Mouse (Mus musculus): Measurements from ENCODE around the gene Zc3h18.

Zc3h18 gene

GRCm38 (mm10) chr8:122393717-122394116, 17.3 kb downstream of the Zc3h18 start:
- DNase-seq (ENCODE audit: low spot score in 2 of 2): no peak

- DNase-seq (ENCODE audit: low spot score in 2 of 2): no peak
These were observed 18.9 kb downstream of the Zc3h18 start for GRCm38 (mm10) chr8:122395291-122395690.

GRCm38 (mm10) chr8:122398186-122398585, 21.8 kb downstream of the Zc3h18 start:
- DNase-seq (ENCODE audit: low spot score in 2 of 2): no peak

GRCm38 (mm10) chr8:122405146-122405805, 28.9 kb downstream of the Zc3h18 start:
- no peak for DNase-seq (ENCODE audit: low spot score in 2 of 2)

GRCm38 (mm10) chr8:122407678-122408077, 31.3 kb downstream of the Zc3h18 start:
- DNase-seq (ENCODE audit: low spot score in 2 of 2): no peak

- DNase-seq (ENCODE audit: low spot score in 2 of 2): no peak
These were observed 37.9 kb downstream of the Zc3h18 start for GRCm38 (mm10) chr8:122414311-122414710.

- DNase-seq (ENCODE audit: low spot score in 2 of 2): no peak
These were observed 39.1 kb downstream of the Zc3h18 start for GRCm38 (mm10) chr8:122415554-122415953.

- peak in 1 of 2 experiments; percentile 50 for DNase-seq (ENCODE audit: low spot score in 2 of 2)
These were observed 43.6 kb downstream of the Zc3h18 start for GRCm38 (mm10) chr8:122419881-122420555.

- DNase-seq (ENCODE audit: low spot score in 2 of 2): no peak
These were observed 45.1 kb downstream of the Zc3h18 start, which contains the start of gene Il17c for GRCm38 (mm10) chr8:122421376-122422070. Il17c (plus strand) TSS chr8:122422020.

GRCm38 (mm10) chr8:122423217-122423616, 46.8 kb downstream of the Zc3h18 start:
- DNase-seq (ENCODE audit: low spot score in 2 of 2): no peak

GRCm38 (mm10) chr8:122423659-122424058, 47.2 kb downstream of the Zc3h18 start:
- DNase-seq (ENCODE audit: low spot score in 2 of 2): no peak

GRCm38 (mm10) chr8:122426145-122426544, 49.7 kb downstream of the Zc3h18 start:
- DNase-seq (ENCODE audit: low spot score in 2 of 2): no peak

- no peak for DNase-seq (ENCODE audit: low spot score in 2 of 2)
These were observed 51.2 kb downstream of the Zc3h18 start for GRCm38 (mm10) chr8:122427607-122428006.

- no peak for DNase-seq (ENCODE audit: low spot score in 2 of 2)
These were observed 51.8 kb downstream of the Zc3h18 start for GRCm38 (mm10) chr8:122428163-122428562.

GRCm38 (mm10) chr8:122430058-122430636, 53.7 kb downstream of the Zc3h18 start:
- DNase-seq (ENCODE audit: low spot score in 2 of 2): no peak

GRCm38 (mm10) chr8:122430646-122431045, 54.2 kb downstream of the Zc3h18 start:
- no peak for DNase-seq (ENCODE audit: low spot score in 2 of 2)

- DNase-seq (ENCODE audit: low spot score in 2 of 2): no peak
These were observed 55.5 kb downstream of the Zc3h18 start for GRCm38 (mm10) chr8:122431694-122432442.

GRCm38 (mm10) chr8:122432443-122433268, 56.2 kb downstream of the Zc3h18 start, which contains the start of gene Cyba:
Cyba (minus strand) TSS chr8:122432930.
- DNase-seq (ENCODE audit: low spot score in 2 of 2): no peak

- DNase-seq (ENCODE audit: low spot score in 2 of 2): no peak
These were observed 57.0 kb downstream of the Zc3h18 start for GRCm38 (mm10) chr8:122433269-122433905.

- DNase-seq (ENCODE audit: low spot score in 2 of 2): no peak
These were observed 59.0 kb downstream of the Zc3h18 start for GRCm38 (mm10) chr8:122435375-122435774.

All from cerebellum, postnatal 4 days (tissue).